Mouse (Mus musculus) CH12.LX (cell line): ENCODE results near the gene Slco1a6. TPM values are rescaled to one million over a fixed set of nuclear protein-coding genes. Genes with fewer than 3 reads are reported as not detected.
A peak's percentile ranks its signal among the peaks of the same experiment; 100 is the strongest.

Experiments used
- DNase-seq: peaks from one replicate; pipeline ENCODE4 v3.0.0-alpha.2; 2013; ENCODE audit errors: extremely low read depth
- H3K27ac ChIP-seq: 2 replicates; pipeline ENCODE4 v1.5.1; 2012; ENCODE audit warnings: low read depth, mild to moderate bottlenecking, control low read depth, moderate library complexity; ENCODE audit not compliant: insufficient read depth
- H3K27me3 ChIP-seq: replicated peaks from 2 replicates; pipeline ENCODE3; 2012; ENCODE audit warnings: inconsistent platforms
- H3K36me3 ChIP-seq, 2 experiments: replicated peaks in 1 of 2; 2 replicates each; pipeline versions ENCODE3 to v1.6.1; 2012; ENCODE audit warnings: inconsistent platforms in 1 of 2, low read length in 1 of 2, mild to moderate bottlenecking in 1 of 2, mixed read lengths in 1 of 2, moderate library complexity in 1 of 2; ENCODE audit not compliant: control insufficient read depth in 1 of 2, insufficient read depth in 1 of 2
- H3K4me1 ChIP-seq, 2 experiments: 2 replicates each; pipeline ENCODE4 v1.6.1; 2012; ENCODE audit warnings: inconsistent platforms in 1 of 2, moderate library complexity in 1 of 2; ENCODE audit not compliant: insufficient read depth in 2 of 2, control insufficient read depth in 1 of 2
- H3K4me2 ChIP-seq: 2 replicates; pipeline ENCODE4 v1.6.1; 2012; ENCODE audit warnings: low read depth, mild to moderate bottlenecking, control low read depth; ENCODE audit not compliant: poor library complexity, insufficient read depth, severe bottlenecking
- H3K4me3 ChIP-seq, 3 experiments: fragments of 150-350 bp in 1 of 3; sonication (generic) in 1 of 3; replicated peaks in 1 of 3; 2 replicates each; pipeline versions ENCODE3 to v1.5.1; 2011 to 2012; ENCODE audit warnings: low read depth in 2 of 3, low read length in 2 of 3, mild to moderate bottlenecking in 2 of 3, moderate library complexity in 2 of 3, control low read depth in 1 of 3, improper control_type of control experiment in 1 of 3, inconsistent platforms in 1 of 3, mixed read lengths in 1 of 3; ENCODE audit not compliant: poor library complexity in 1 of 3
- H3K79me2 ChIP-seq: replicated peaks from 2 replicates; pipeline ENCODE4 v1.6.1; 2012; ENCODE audit warnings: mild to moderate bottlenecking, moderate library complexity; ENCODE audit not compliant: control insufficient read depth, poor library complexity, insufficient read depth, severe bottlenecking; ENCODE audit errors: extremely low read depth
- H3K9ac ChIP-seq: 2 replicates; pipeline ENCODE4 v1.6.1; 2012; ENCODE audit warnings: low read depth, mild to moderate bottlenecking, control low read depth, moderate library complexity; ENCODE audit not compliant: insufficient read depth
- H3K9me3 ChIP-seq: replicated peaks from 2 replicates; pipeline ENCODE3; 2012; ENCODE audit warnings: low read length, inconsistent platforms, mixed read lengths
- CHD1 ChIP-seq: IDR thresholded peaks from 2 replicates; pipeline ENCODE4 v1.6.1; 2012; ENCODE audit warnings: low read depth, low read length, improper control_type of control experiment, inconsistent platforms
- CHD2 ChIP-seq: IDR thresholded peaks from 2 replicates; pipeline ENCODE4 v1.6.1; 2011; ENCODE audit warnings: low read length, improper control_type of control experiment
- CTCF ChIP-seq, 2 experiments: IDR thresholded peaks in 1 of 2; conservative IDR thresholded peaks in 1 of 2; 2 replicates each; pipeline ENCODE4 v1.5.1; 2011 to 2012; ENCODE audit warnings: low read depth in 2 of 2, low read length in 2 of 2, improper control_type of control experiment in 1 of 2, inconsistent platforms in 1 of 2, mild to moderate bottlenecking in 1 of 2, moderate library complexity in 1 of 2
- ETS1 ChIP-seq: conservative IDR thresholded peaks from 2 replicates; pipeline ENCODE4 v1.6.1; 2012; ENCODE audit warnings: low read depth, mild to moderate bottlenecking, inconsistent platforms, low read length, improper control_type of control experiment, moderate library complexity
- HCFC1 ChIP-seq: IDR thresholded peaks from 2 replicates; pipeline ENCODE4 v1.6.1; 2012; ENCODE audit warnings: low read depth, mild to moderate bottlenecking, inconsistent platforms, low read length, improper control_type of control experiment
- IRF4 ChIP-seq: IDR thresholded peaks from 2 replicates; pipeline ENCODE4 v1.6.1; 2014; ENCODE audit warnings: low read depth, mild to moderate bottlenecking, inconsistent platforms, low read length, improper control_type of control experiment
- KAT2A ChIP-seq: IDR thresholded peaks from 2 replicates; pipeline ENCODE4 v1.6.1; 2012; ENCODE audit warnings: low read length, improper control_type of control experiment, inconsistent platforms; ENCODE audit not compliant: insufficient replicate concordance
- MAZ ChIP-seq: IDR thresholded peaks from 2 replicates; pipeline ENCODE4 v1.6.1; 2012; ENCODE audit warnings: low read depth, mild to moderate bottlenecking, inconsistent platforms, low read length, improper control_type of control experiment, moderate library complexity
- MEF2A ChIP-seq: IDR thresholded peaks from 2 replicates; pipeline ENCODE4 v1.6.1; 2014; ENCODE audit warnings: low read depth, mild to moderate bottlenecking, inconsistent platforms, low read length, improper control_type of control experiment, borderline replicate concordance
- MYC ChIP-seq: IDR thresholded peaks from 2 replicates; pipeline ENCODE4 v1.6.1; 2011; ENCODE audit warnings: low read depth, mild to moderate bottlenecking, improper control_type of control experiment, low read length
- PAX5 ChIP-seq: IDR thresholded peaks from 2 replicates; pipeline ENCODE4 v1.6.1; 2012; ENCODE audit warnings: low read length, inconsistent platforms, mixed read lengths
- POLR2A ChIP-seq: IDR thresholded peaks from 2 replicates; pipeline ENCODE4 v1.6.1; 2011; ENCODE audit warnings: low read depth, mild to moderate bottlenecking, improper control_type of control experiment, low read length
- RAD21 ChIP-seq: IDR thresholded peaks from 2 replicates; pipeline ENCODE4 v1.6.1; 2011; ENCODE audit warnings: low read depth, mild to moderate bottlenecking, low read length, improper control_type of control experiment, moderate library complexity
- RCOR1 ChIP-seq: conservative IDR thresholded peaks from 2 replicates; pipeline ENCODE4 v1.6.1; 2012; ENCODE audit warnings: low read depth, mild to moderate bottlenecking, inconsistent platforms, low read length, improper control_type of control experiment
- TBP ChIP-seq: conservative IDR thresholded peaks from 2 replicates; pipeline ENCODE4 v1.6.1; 2011; ENCODE audit warnings: low read depth, low read length, improper control_type of control experiment
- TCF12 ChIP-seq: IDR thresholded peaks from 2 replicates; pipeline ENCODE4 v1.6.1; 2014; ENCODE audit warnings: low read depth, mild to moderate bottlenecking, inconsistent platforms, low read length, improper control_type of control experiment
- UBTF ChIP-seq: IDR thresholded peaks from 2 replicates; pipeline ENCODE4 v1.6.1; 2012; ENCODE audit warnings: low read depth, mild to moderate bottlenecking, inconsistent platforms, low read length, improper control_type of control experiment, moderate library complexity
- ZC3H11A ChIP-seq: IDR thresholded peaks from 2 replicates; pipeline ENCODE4 v1.6.1; 2012; ENCODE audit warnings: low read depth, mild to moderate bottlenecking, inconsistent platforms, low read length, improper control_type of control experiment
- ZMIZ1 ChIP-seq: IDR thresholded peaks from 2 replicates; pipeline ENCODE4 v1.6.1; 2012; ENCODE audit warnings: low read depth, mild to moderate bottlenecking, inconsistent platforms, low read length, improper control_type of control experiment
- ZNF384 ChIP-seq: IDR thresholded peaks from 2 replicates; pipeline ENCODE4 v1.6.1; 2012; ENCODE audit warnings: low read depth, low read length, improper control_type of control experiment, inconsistent platforms
- dilution Hi-C: fragments of 300-500 bp; cut with MboI; formaldehyde crosslinking; loops from 2 replicates; pipeline ENCODE4 v1.14.3; 2020; ENCODE audit warnings: low sequenced_read_pairs; ENCODE audit not compliant: extremely low pct_unique_long_range_greater_than_20kb, extremely low pct_ligation_motif_present
- in situ Hi-C: fragments of 300-500 bp; cut with MboI; formaldehyde crosslinking; loops from 3 replicates; pipeline ENCODE4 v1.14.3; 2019; ENCODE audit warnings: low sequenced_read_pairs, low pct_ligation_motif_present, low pct_unique_long_range_greater_than_20kb, mixed read lengths
- polyA plus RNA-seq: library from polyadenylated mRNA; unstranded; fragments of >175 nt; gene quantifications from 2 replicates; pipeline ENCODE4 v1.2.1, GENCODE M21; 2012; ENCODE audit warnings: low read depth; ENCODE audit not compliant: insufficient read length
- total RNA-seq, 2 experiments: library from RNA; depleted of rRNA; stranded (reverse); fragments of 300-350 nt in 1 of 2; fragments of >200 nt in 1 of 2; gene quantifications; 2 replicates each; pipeline ENCODE4 v1.2.3; 2012 to 2014

Slco1a6 gene
- total and polyA plus RNA-seq, 3 experiments: 1.4 TPM; not detected in 2

DNA sequence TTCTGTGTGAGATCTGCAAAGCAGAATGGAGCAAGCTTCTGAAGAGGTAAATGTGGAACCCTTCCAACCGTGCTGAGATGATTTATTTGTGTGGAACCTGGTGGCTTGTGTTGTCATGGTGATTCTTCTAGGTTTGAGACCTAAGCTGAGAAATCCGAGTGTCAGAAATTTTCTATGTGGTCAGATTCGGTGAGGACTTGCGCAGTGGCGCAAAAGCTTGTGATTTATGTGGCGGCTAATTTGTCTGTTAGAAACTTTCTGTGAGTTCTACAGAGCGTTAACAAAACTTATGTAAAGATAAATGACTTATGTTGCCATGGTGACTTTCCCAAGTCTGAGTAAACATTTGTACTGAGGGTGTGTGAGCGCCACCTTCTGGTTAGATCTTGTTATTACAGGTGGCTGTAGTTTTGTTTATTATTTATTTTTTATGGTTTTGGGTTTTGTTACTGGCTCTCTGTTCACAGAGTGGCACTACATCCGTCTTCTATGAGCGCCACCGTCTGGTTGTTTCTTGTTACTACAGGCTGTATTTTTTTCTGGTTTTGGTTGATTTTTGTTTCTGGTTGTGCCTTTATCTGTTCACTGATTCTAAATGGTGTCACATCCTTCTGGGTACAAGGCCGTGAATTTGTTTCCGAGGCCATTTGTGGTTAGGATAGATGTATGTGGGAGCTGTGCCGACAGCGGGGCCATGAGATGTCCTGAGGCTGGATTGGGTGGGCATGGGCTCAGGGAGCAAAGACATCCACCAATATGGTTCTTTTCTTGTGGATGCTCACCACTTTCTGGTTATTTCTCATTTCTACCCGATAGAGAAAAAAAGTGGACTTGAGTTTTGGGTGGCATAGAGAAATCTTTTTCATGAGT is 167.8 kb downstream of the Slco1a6 start:
- H3K9me3 ChIP-seq: peaks cover 30% of the 10 kb centered on the region
- no peak overlapping the region for H3K27ac ChIP-seq
- no peaks in the 10 kb centered on the region for H3K27me3 ChIP-seq
- H3K4me3 ChIP-seq: no peak overlapping the region
- in situ Hi-C loops: no loop called here
- H3K79me2 ChIP-seq: no peaks in the 10 kb centered on the region
- no peak overlapping the region for H3K9ac ChIP-seq
- TF ChIP-seq MYC: no peak
- TF ChIP-seq RAD21: no peak; the same call in 1 of the 2 replicates
- no peak for TF ChIP-seq MAZ
- TF ChIP-seq HCFC1: no peak
- no peak for TF ChIP-seq RCOR1
- TF ChIP-seq MEF2A: no peak
- TF ChIP-seq POLR2A: no peak
- TF ChIP-seq CTCF (conservative IDR thresholded peaks at IDR 0.05 in 1 of 2, IDR thresholded peaks at IDR 0.05 in 1 of 2; ENCODE audit: low read depth in 2 of 2, low read length in 2 of 2): peak; percentile 26 to 38; a peak in 2 of 4 replicates
- TF ChIP-seq, all 38 proteins: peak for 1
- no peak for DNase-seq
- Histone ChIP-seq H3K36me3 (no peaks in the 10 kb centered on the region), H3K4me2 (no peak overlapping the region), H3K4me1 (no peaks in the 10 kb centered on the region)
- dilution Hi-C loops: no loop called here

DNA sequence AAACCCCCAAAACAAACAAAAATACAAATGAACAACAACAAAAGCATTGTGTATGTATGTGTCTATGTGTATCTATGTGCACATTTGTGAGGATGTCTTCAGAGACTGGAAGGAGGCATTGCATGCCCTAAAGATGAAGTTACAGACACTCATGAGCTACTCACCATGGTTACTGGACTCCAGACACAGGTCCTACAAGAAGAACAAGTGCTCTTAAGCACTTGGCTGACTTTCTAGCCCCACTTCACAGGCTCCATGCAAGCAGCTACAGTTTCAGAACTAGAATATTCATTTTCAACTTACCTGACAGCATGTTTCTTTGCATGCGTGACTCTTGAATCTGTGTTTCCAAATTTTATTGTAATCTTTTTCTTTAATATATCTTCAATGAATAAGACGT is 172.6 kb downstream of the Slco1a6 start:
- TF ChIP-seq ZNF384 (no peak), KAT2A (no peak), UBTF (no peak), CHD2 (no peak), MYC (no peak), ETS1 (no peak), TCF12 (no peak), TBP (no peak), CHD1 (no peak), ZC3H11A (no peak), PAX5 (no peak), IRF4 (no peak), ZMIZ1 (no peak)
- dilution Hi-C loops: no loop called here

More for the DNA sequence above, 172.6 kb downstream of the Slco1a6 start:
- Histone ChIP-seq H3K9me3 (peaks cover 21% of the 10 kb centered on the region), H3K9ac (no peak overlapping the region), H3K4me1 (no peaks in the 10 kb centered on the region), H3K27ac (no peak overlapping the region), H3K4me3 (no peak overlapping the region), H3K79me2 (no peaks in the 10 kb centered on the region), H3K4me2 (no peak overlapping the region), H3K27me3 (no peaks in the 10 kb centered on the region), H3K36me3 (no peaks in the 10 kb centered on the region)
- no peak for DNase-seq
- in situ Hi-C loops: no loop called here

Other genes starting within 250 kb of the Slco1a6 start
- gene Gm6614, start 197.1 kb downstream of the Slco1a6 start, total RNA-seq (2012; rRNA removed): not detected in 2 replicates
- not detected in 2 replicates for gene Gm6614, start 197.1 kb downstream of the Slco1a6 start, total RNA-seq (2014; rRNA removed)
- not detected in 2 replicates for gene Gm6614, start 197.1 kb downstream of the Slco1a6 start, polyA plus RNA-seq
- not detected in 2 replicates for gene Iapp, start 89.9 kb upstream of the Slco1a6 start, total RNA-seq (2012; rRNA removed)
- not detected in 2 replicates for gene Iapp, start 89.9 kb upstream of the Slco1a6 start, total RNA-seq (2014; rRNA removed)
- not detected in 2 replicates for gene Iapp, start 89.9 kb upstream of the Slco1a6 start, polyA plus RNA-seq
- not detected in 2 replicates for gene Slco1a5, start 114.5 kb upstream of the Slco1a6 start, total RNA-seq (2012; rRNA removed)
- gene Slco1a5, start 114.5 kb upstream of the Slco1a6 start, total RNA-seq (2014; rRNA removed): not detected in 2 replicates
- not detected in 2 replicates for gene Slco1a5, start 114.5 kb upstream of the Slco1a6 start, polyA plus RNA-seq
- gene Pyroxd1, start 137.1 kb upstream of the Slco1a6 start, total RNA-seq (2012; rRNA removed): 7.9 and 8.0 TPM in 2 replicates
- gene Pyroxd1, start 137.1 kb upstream of the Slco1a6 start, total RNA-seq (2014; rRNA removed): 11.2 and 13.0 TPM in 2 replicates
- gene Pyroxd1, start 137.1 kb upstream of the Slco1a6 start, polyA plus RNA-seq: 11.5 and 13.3 TPM in 2 replicates
- 24.9 and 37.7 TPM in 2 replicates for gene Recql, start 178.6 kb upstream of the Slco1a6 start, total RNA-seq (2012; rRNA removed)
- gene Recql, start 178.6 kb upstream of the Slco1a6 start, total RNA-seq (2014; rRNA removed): 44.6 and 49.7 TPM in 2 replicates
- gene Recql, start 178.6 kb upstream of the Slco1a6 start, polyA plus RNA-seq: 45.4 and 63.7 TPM in 2 replicates
- 28.3 and 36.4 TPM in 2 replicates for gene Golt1b, start 178.7 kb upstream of the Slco1a6 start, total RNA-seq (2012; rRNA removed)
- gene Golt1b, start 178.7 kb upstream of the Slco1a6 start, total RNA-seq (2014; rRNA removed): 71.8 and 76.6 TPM in 2 replicates
- 48.4 and 51.5 TPM in 2 replicates for gene Golt1b, start 178.7 kb upstream of the Slco1a6 start, polyA plus RNA-seq
- gene Spx, start 204.9 kb upstream of the Slco1a6 start, total RNA-seq (2012; rRNA removed): 0.17 TPM in 1 of 2 replicates, not detected in the other
- gene Spx, start 204.9 kb upstream of the Slco1a6 start, total RNA-seq (2014; rRNA removed): 0.22 and 0.51 TPM in 2 replicates
- 0.16 TPM in 1 of 2 replicates, not detected in the other for gene Spx, start 204.9 kb upstream of the Slco1a6 start, polyA plus RNA-seq